Mouse (Mus musculus) MEL (cell line): Measurements from ENCODE around the gene Gm20388. TPM values are rescaled to one million over a fixed set of nuclear protein-coding genes. Genes with fewer than 3 reads are reported as not detected.

Experiments
- DNase-seq: peaks from one replicate; pipeline ENCODE4 v3.0.0; 2011; ENCODE audit warnings: low read depth, low spot score
- H3K27ac ChIP-seq: 2 replicates; pipeline ENCODE4 v1.5.1; 2012; ENCODE audit warnings: low read depth, mild to moderate bottlenecking, control low read depth, low read length, moderate library complexity; ENCODE audit not compliant: control insufficient read depth
- H3K27me3 ChIP-seq, 2 experiments: fragments of 150-350 bp in 1 of 2; sonication (generic) in 1 of 2; 2 replicates each; pipeline ENCODE4 v1.6.1; 2012; ENCODE audit warnings: low read length in 2 of 2, mild to moderate bottlenecking in 2 of 2, improper control_type of control experiment in 1 of 2, moderate library complexity in 1 of 2; ENCODE audit not compliant: insufficient read depth in 2 of 2, control insufficient read depth in 1 of 2
- H3K36me3 ChIP-seq, 2 experiments: 2 replicates each; pipeline ENCODE4 v1.6.1; 2012 to 2014; ENCODE audit warnings: low read length in 2 of 2, improper control_type of control experiment in 1 of 2, inconsistent platforms in 1 of 2, mild to moderate bottlenecking in 1 of 2; ENCODE audit not compliant: insufficient read depth in 2 of 2, control insufficient read depth in 1 of 2
- H3K4me1 ChIP-seq, 2 experiments: fragments of 150-350 bp in 1 of 2; sonication (generic) in 1 of 2; 2 replicates each; pipeline ENCODE4 v1.6.1; 2012; ENCODE audit warnings: low read length in 2 of 2, improper control_type of control experiment in 1 of 2, mild to moderate bottlenecking in 1 of 2; ENCODE audit not compliant: insufficient read depth in 2 of 2, control insufficient read depth in 1 of 2
- H3K4me3 ChIP-seq, 2 experiments: fragments of 150-350 bp in 1 of 2; sonication (generic) in 1 of 2; 2 replicates each; pipeline ENCODE4 v1.5.1; 2012; ENCODE audit warnings: low read depth in 2 of 2, low read length in 2 of 2, mild to moderate bottlenecking in 2 of 2, moderate library complexity in 2 of 2, control low read depth in 1 of 2, improper control_type of control experiment in 1 of 2; ENCODE audit not compliant: control insufficient read depth in 1 of 2, insufficient read depth in 1 of 2
- H3K79me2 ChIP-seq: 2 replicates; pipeline ENCODE4 v1.6.1; 2012; ENCODE audit warnings: mild to moderate bottlenecking, low read length, moderate library complexity; ENCODE audit not compliant: control insufficient read depth, poor library complexity, insufficient read depth
- H3K9ac ChIP-seq: 2 replicates; pipeline ENCODE4 v1.6.1; 2012; ENCODE audit warnings: low read depth, mild to moderate bottlenecking, control low read depth, low read length, moderate library complexity; ENCODE audit not compliant: control insufficient read depth, poor library complexity, severe bottlenecking
- H3K9me3 ChIP-seq: fragments of 150-350 bp; sonication (generic); replicated peaks from 2 replicates; pipeline ENCODE4 v1.6.1; 2012; ENCODE audit warnings: mild to moderate bottlenecking, low read length, improper control_type of control experiment, moderate library complexity; ENCODE audit not compliant: insufficient read depth
- CHD1 ChIP-seq: IDR thresholded peaks from 2 replicates; pipeline ENCODE4 v1.6.1; 2012; ENCODE audit warnings: low read depth, mild to moderate bottlenecking, inconsistent platforms, low read length, improper control_type of control experiment
- CHD2 ChIP-seq: IDR thresholded peaks from 2 replicates; pipeline ENCODE4 v1.6.1; 2011; ENCODE audit warnings: low read length, improper control_type of control experiment
- ELF1 ChIP-seq: IDR thresholded peaks from 2 replicates; pipeline ENCODE4 v1.6.1; 2014; ENCODE audit warnings: low read depth, mild to moderate bottlenecking, inconsistent platforms, low read length, improper control_type of control experiment, moderate library complexity
- EP300 ChIP-seq, 2 experiments: IDR thresholded peaks; 2 replicates each; pipeline ENCODE4 v1.6.1; 2011; ENCODE audit warnings: improper control_type of control experiment in 2 of 2, low read length in 2 of 2, low read depth in 1 of 2, mild to moderate bottlenecking in 1 of 2
- ETS1 ChIP-seq: IDR thresholded peaks from 2 replicates; pipeline ENCODE4 v1.6.1; 2012; ENCODE audit warnings: low read depth, mild to moderate bottlenecking, inconsistent platforms, low read length, improper control_type of control experiment, moderate library complexity
- GABPA ChIP-seq: IDR thresholded peaks from 2 replicates; pipeline ENCODE4 v1.6.1; 2012; ENCODE audit warnings: low read depth, mild to moderate bottlenecking, inconsistent platforms, low read length, improper control_type of control experiment, moderate library complexity
- JUND ChIP-seq: IDR thresholded peaks from 2 replicates; pipeline ENCODE4 v1.6.1; 2011; ENCODE audit warnings: low read depth, mild to moderate bottlenecking, improper control_type of control experiment, low read length
- MAX ChIP-seq: IDR thresholded peaks from 2 replicates; pipeline ENCODE4 v1.6.1; 2011; ENCODE audit warnings: low read length, improper control_type of control experiment
- MAZ ChIP-seq: IDR thresholded peaks from 2 replicates; pipeline ENCODE4 v1.6.1; 2012; ENCODE audit warnings: low read depth, mild to moderate bottlenecking, inconsistent platforms, low read length, improper control_type of control experiment
- MYC ChIP-seq: IDR thresholded peaks from 2 replicates; pipeline ENCODE4 v1.6.1; 2011; ENCODE audit warnings: low read depth, mild to moderate bottlenecking, low read length, improper control_type of control experiment, moderate library complexity
- NELFE ChIP-seq: IDR thresholded peaks from 2 replicates; pipeline ENCODE4 v1.6.1; 2011; ENCODE audit warnings: low read depth, low read length, improper control_type of control experiment
- NRF1 ChIP-seq: IDR thresholded peaks from 2 replicates; pipeline ENCODE4 v1.6.1; 2014; ENCODE audit warnings: low read depth, mild to moderate bottlenecking, inconsistent platforms, low read length, improper control_type of control experiment, moderate library complexity; ENCODE audit not compliant: poor library complexity, insufficient read depth, severe bottlenecking
- POLR2A ChIP-seq, 2 experiments: IDR thresholded peaks; 2 replicates each; pipeline ENCODE4 v1.6.1; 2011 to 2012; ENCODE audit warnings: low read length in 2 of 2, mild to moderate bottlenecking in 2 of 2, control low read depth in 1 of 2, improper control_type of control experiment in 1 of 2, low read depth in 1 of 2, moderate library complexity in 1 of 2; ENCODE audit not compliant: control insufficient read depth in 1 of 2, insufficient read depth in 1 of 2, poor library complexity in 1 of 2
- POLR2AphosphoS2 ChIP-seq: IDR thresholded peaks from 2 replicates; pipeline ENCODE4 v1.6.1; 2011; ENCODE audit warnings: low read length, improper control_type of control experiment
- POLR2AphosphoS5 ChIP-seq: IDR thresholded peaks from 2 replicates; pipeline ENCODE4 v1.6.1; 2012; ENCODE audit warnings: low read depth, borderline replicate concordance, mild to moderate bottlenecking, inconsistent platforms, low read length, moderate library complexity, mixed read lengths
- RAD21 ChIP-seq: IDR thresholded peaks from 2 replicates; pipeline ENCODE4 v1.6.1; 2011; ENCODE audit warnings: mild to moderate bottlenecking, low read depth, low read length, improper control_type of control experiment
- RCOR1 ChIP-seq: IDR thresholded peaks from 2 replicates; pipeline ENCODE4 v1.6.1; 2012; ENCODE audit warnings: low read depth, mild to moderate bottlenecking, inconsistent platforms, low read length, improper control_type of control experiment
- SIN3A ChIP-seq: IDR thresholded peaks from 2 replicates; pipeline ENCODE4 v1.6.1; 2012; ENCODE audit warnings: low read length, improper control_type of control experiment, inconsistent platforms
- SMC3 ChIP-seq: IDR thresholded peaks from 2 replicates; pipeline ENCODE4 v1.6.1; 2011; ENCODE audit warnings: low read depth, low read length, improper control_type of control experiment
- TAL1 ChIP-seq: IDR thresholded peaks from 2 replicates; pipeline ENCODE4 v1.6.1; 2012; ENCODE audit warnings: mild to moderate bottlenecking, inconsistent platforms, low read length, moderate library complexity, mixed read lengths
- TCF12 ChIP-seq: IDR thresholded peaks from 2 replicates; pipeline ENCODE4 v1.6.1; 2014; ENCODE audit warnings: low read depth, mild to moderate bottlenecking, inconsistent platforms, low read length, improper control_type of control experiment, moderate library complexity
- UBTF ChIP-seq: IDR thresholded peaks from 2 replicates; pipeline ENCODE4 v1.6.1; 2012; ENCODE audit warnings: low read depth, mild to moderate bottlenecking, inconsistent platforms, low read length, improper control_type of control experiment, moderate library complexity, borderline replicate concordance; ENCODE audit not compliant: insufficient read depth
- USF2 ChIP-seq, 2 experiments: IDR thresholded peaks; 2 replicates each; pipeline ENCODE4 v1.6.1; 2011 to 2012; ENCODE audit warnings: improper control_type of control experiment in 2 of 2, low read length in 2 of 2, borderline replicate concordance in 1 of 2, inconsistent platforms in 1 of 2, low read depth in 1 of 2, mild to moderate bottlenecking in 1 of 2; ENCODE audit not compliant: insufficient read depth in 1 of 2
- ZMIZ1 ChIP-seq: IDR thresholded peaks from 2 replicates; pipeline ENCODE4 v1.6.1; 2012; ENCODE audit warnings: low read depth, mild to moderate bottlenecking, inconsistent platforms, low read length, improper control_type of control experiment, moderate library complexity
- ZNF384 ChIP-seq: IDR thresholded peaks from 2 replicates; pipeline ENCODE4 v1.6.1; 2012; ENCODE audit warnings: low read depth, mild to moderate bottlenecking, inconsistent platforms, low read length, improper control_type of control experiment
- polyA plus RNA-seq, 2 experiments: library from polyadenylated mRNA; stranded (reverse) in 1 of 2; unstranded in 1 of 2; fragments of >175 nt in 1 of 2; fragments of >200 nt in 1 of 2; gene quantifications; 2 replicates each; pipeline versions ENCODE4 v1.2.1 to v1.2.4; 2012; ENCODE audit warnings: low replicate concordance in 2 of 2, low read depth in 1 of 2; ENCODE audit not compliant: insufficient read length in 2 of 2, insufficient read depth in 1 of 2, missing spikeins in 1 of 2
- total RNA-seq: library from RNA; depleted of rRNA; stranded (reverse); fragments of 300-350 nt; gene quantifications from 2 replicates; pipeline ENCODE4 v1.2.3, GENCODE M21; 2012

Gene Gm20388
- total and polyA plus RNA-seq, 3 experiments, result 11.1 to 17.8 TPM; not detected in 1

- Histone ChIP-seq H3K4me1 (peaks cover 10 to 26% of the 10 kb centered on the region in 2 experiments), H3K36me3 (peaks cover 3 to 30% of the 10 kb centered on the region in 2 experiments; a peak in 3 of 4 replicates), H3K4me3 (no peak overlapping the region), H3K79me2 (peaks cover 81% of the 10 kb centered on the region), H3K9me3 (no peaks in the 10 kb centered on the region), H3K9ac (no peak overlapping the region), H3K27ac (no peak overlapping the region; the same call in 1 of the 2 replicates), H3K27me3 (no peaks in the 10 kb centered on the region)
- TF ChIP-seq CHD2 (no peak), RAD21 (no peak), ZNF384 (peak; percentile 64; the same call in 1 of the 2 replicates), SIN3A (peak; percentile 44; the same call in 1 of the 2 replicates), SMC3 (no peak), CHD1 (no peak), ZMIZ1 (no peak), TAL1 (no peak), EP300 (IDR thresholded peaks at IDR 0.05; ENCODE audit: low read depth in 1 of 2, low read length in 2 of 2) (no peak), NELFE (no peak), UBTF (no peak), ETS1 (no peak), POLR2A (IDR thresholded peaks at IDR 0.05; ENCODE audit: control insufficient read depth in 1 of 2, insufficient read depth in 1 of 2, low read depth in 1 of 2, low read length in 2 of 2, poor library complexity in 1 of 2) (no peak)
- peak; percentile 55 for DNase-seq
Measured at GRCm38 (mm10) chr8:122922945-122923344, 3012.3 kb downstream of the Gm20388 start.

- H3K27ac ChIP-seq, result peak overlapping the region; percentile 48
- no peak overlapping the region for H3K4me3 ChIP-seq
- no peaks in the 10 kb centered on the region for H3K9me3 ChIP-seq
- peaks cover 79% of the 10 kb centered on the region for H3K79me2 ChIP-seq
- DNase-seq, result peak; percentile 33
- H3K36me3 ChIP-seq, result peaks cover 3 to 29% of the 10 kb centered on the region in 2 experiments; a peak in 3 of 4 replicates
- peaks cover 9 to 22% of the 10 kb centered on the region in 2 experiments for H3K4me1 ChIP-seq
- no peak overlapping the region for H3K9ac ChIP-seq
- no peak for TF ChIP-seq CHD2
- TF ChIP-seq JUND, result no peak
- no peak for TF ChIP-seq NRF1
- no peak for TF ChIP-seq MYC
- no peak for TF ChIP-seq GABPA
- TF ChIP-seq MAX, result no peak
- TF ChIP-seq POLR2AphosphoS5, result no peak
- no peak for TF ChIP-seq ELF1
- TF ChIP-seq RCOR1, result no peak
- no peak for TF ChIP-seq MAZ
- no peak for TF ChIP-seq ETS1
- TF ChIP-seq POLR2AphosphoS2, result no peak
- TF ChIP-seq UBTF, result no peak
- TF ChIP-seq TCF12, result no peak
- no peak for TF ChIP-seq USF2 (IDR thresholded peaks at IDR 0.05; ENCODE audit: borderline replicate concordance in 1 of 2, insufficient read depth in 1 of 2, low read depth in 1 of 2, low read length in 2 of 2)
- no peaks in the 10 kb centered on the region for H3K27me3 ChIP-seq
Measured at GRCm38 (mm10) chr8:122923431-122924090, 3012.9 kb downstream of the Gm20388 start.
